Mouse (Mus musculus): Measurements from ENCODE around the gene Ajm1. TPM values are rescaled to one million over a fixed set of nuclear protein-coding genes. Genes with fewer than 3 reads are reported as not detected.

Ajm1 gene
- total RNA-seq (2023) = 0.70 TPM

DNA sequence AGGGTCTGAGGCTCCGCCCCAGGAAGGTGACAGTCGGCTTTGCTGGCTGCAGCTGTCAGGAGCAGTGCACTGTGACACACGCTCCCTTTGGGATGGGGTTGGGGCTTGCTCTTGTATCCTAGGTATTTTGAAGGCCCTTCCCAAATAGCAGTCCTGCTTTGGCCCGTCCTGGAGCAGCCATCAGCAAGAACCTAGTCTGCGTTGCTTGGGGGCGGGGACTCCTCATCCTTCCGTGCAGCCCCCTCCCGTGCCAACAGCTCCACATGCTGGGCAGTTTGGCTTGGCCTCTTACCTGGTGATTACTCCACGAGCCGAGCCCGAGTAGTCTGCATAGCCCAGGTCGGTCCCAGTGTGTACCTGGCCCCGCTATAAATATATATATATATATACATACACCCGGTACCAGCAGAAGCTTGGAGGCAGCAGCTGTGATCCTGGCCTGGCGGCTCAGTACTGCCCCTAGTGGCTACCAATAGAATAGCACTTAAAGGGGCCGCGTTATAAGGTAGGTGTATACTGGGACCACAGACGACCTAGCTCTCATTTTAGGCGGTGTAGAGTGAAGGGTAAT lies at the start of gene Ajm1:
Gene Ajm1 (minus strand): TSS at position 464 of the 571 bp plus-strand sequence.

DNA sequence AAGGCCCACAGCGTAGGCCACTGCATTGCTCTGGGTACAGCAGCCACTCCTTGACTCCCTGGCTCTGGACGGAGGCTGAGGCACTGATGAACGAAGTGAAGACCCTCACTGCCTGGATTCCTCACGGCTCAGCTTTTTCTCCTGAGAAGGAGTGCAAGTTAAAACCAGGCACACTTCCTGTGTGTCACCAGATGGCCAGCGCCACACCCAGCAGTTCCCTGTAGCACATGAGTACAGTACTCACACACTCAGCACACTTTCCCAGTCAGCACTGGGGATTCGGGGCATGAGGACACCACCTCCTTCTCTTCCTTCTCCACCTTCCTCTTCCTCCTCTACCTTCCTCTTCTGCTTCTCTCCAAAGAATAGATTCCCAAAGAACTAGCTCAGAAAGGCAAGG lies 46.3 kb upstream of the Ajm1 start, which contains the start of gene Fcna:
Gene Fcna (minus strand): TSS at position 220 of the 400 bp plus-strand sequence.

DNA sequence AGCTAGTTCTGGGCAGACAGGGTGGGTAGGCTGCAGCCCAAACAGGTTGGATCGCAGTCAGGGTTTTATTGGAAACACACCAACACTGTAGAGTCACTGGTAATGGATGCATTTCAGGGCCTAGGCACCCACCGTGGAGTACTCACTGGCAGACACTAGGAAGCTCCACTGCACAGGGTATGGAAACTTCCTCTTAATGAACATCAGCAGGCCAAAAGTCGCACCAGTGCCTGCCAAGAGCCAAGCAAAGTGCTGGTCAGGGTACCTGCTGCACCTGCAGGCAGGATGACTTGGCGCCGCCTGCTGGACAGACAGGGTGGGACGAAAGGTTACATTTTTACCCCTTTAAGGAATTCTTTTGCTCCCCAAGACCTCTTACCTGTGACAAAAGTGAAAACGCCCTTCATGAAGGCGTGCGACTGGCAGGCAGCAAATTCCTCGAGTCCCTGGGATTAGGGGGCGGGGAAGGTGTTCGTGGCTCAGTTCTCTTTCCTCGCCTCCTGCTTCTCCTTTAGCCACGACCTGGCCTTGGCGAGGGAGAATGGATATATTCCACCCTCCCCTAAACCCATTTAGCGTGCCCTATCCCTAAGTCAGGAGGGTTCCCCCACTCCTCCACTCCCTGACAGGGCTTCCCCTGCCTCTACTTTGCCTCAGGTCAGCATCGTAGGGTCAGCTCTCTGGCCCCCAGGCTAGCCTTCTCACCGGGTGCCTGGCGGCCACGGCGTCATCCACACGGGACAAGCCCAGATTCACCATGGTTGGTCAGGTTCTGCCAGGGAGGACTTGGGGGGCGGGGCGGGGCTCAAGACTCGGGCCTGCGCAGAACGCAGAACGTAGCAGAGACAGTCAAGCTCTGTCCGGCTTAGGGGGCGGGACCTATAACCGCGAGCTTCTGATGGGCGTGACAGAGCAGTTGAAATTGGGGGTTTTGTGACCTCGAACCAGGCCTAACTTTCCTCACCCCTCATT lies 40.0 kb upstream of the Ajm1 start, which contains the start of gene Tmem141:
Gene Tmem141 (minus strand): TSS at position 777 of the 972 bp plus-strand sequence.

DNA sequence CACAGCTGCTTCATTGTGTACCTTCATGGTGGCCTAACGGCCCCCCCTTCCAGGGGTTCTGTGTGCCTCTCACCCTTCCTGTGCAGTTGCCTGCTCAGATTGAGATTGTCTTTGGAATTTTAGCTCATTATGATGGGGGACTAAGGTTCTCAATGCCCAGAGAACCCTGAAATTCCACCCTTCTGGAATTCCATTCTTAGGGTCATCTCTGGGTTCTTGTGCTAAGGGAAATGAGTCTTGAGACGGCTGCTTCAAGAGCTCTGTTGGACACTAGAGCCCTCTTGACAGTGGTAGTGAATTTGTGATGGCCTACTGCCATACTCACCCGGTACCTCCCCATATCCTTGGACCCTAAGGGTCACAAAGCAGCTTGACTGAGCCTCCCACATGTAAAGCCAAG lies 36.0 kb upstream of the Ajm1 start, which contains the start of gene Ccdc183:
Gene Ccdc183 (minus strand): TSS at position 101 of the 400 bp plus-strand sequence.

GRCm38 (mm10) chr2:25607761-25608622 lies 26.4 kb upstream of the Ajm1 start, which contains the start of gene Rabl6:
Gene Rabl6 (minus strand): TSS chr2:25608521.

DNA sequence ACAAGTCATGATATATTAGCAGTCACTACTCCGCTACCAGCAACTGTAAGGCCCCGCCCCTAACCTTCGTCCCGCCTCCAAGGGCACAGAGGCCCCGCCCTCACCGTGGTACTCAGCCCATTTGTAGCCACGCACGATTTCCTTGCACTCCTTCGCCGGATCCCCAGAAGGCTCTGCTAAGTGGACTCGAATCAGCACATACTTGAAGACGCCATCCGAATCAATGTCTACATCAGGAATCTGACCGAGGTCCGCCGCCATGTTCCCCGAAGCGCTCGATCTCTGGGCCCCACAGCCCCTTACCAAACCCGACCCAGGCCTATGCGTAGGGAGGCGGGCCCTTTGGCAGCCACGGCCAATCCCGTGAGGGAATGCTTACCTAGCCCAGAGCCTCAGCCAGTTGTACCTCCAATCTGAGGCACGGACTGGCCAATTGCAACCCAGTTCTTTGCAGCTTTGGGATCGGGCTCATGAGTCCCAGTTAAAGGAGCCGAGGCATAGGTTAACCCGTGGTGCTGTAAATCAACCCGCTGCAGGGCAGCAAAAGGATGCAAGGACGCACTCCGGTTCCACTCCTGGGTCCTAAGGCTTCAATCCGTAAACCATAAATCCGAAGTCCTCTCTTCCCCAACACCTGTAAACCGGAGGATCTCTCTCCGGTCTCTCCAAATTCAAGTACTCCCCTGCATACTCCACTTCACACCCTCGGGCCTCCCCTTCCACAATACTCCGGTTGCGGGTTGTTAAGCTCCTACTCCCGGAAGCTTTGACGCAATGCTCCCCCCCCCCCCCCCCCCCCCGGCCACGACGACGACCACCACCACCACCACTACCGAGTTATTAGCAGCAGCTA lies 6.8 kb downstream of the Ajm1 start, which contains the start of the genes Mamdc4 and Phpt1:
Gene Mamdc4 (minus strand): TSS at position 267 of the 853 bp plus-strand sequence.
Gene Phpt1 (minus strand): TSS at position 646 of the 853 bp plus-strand sequence.

DNA sequence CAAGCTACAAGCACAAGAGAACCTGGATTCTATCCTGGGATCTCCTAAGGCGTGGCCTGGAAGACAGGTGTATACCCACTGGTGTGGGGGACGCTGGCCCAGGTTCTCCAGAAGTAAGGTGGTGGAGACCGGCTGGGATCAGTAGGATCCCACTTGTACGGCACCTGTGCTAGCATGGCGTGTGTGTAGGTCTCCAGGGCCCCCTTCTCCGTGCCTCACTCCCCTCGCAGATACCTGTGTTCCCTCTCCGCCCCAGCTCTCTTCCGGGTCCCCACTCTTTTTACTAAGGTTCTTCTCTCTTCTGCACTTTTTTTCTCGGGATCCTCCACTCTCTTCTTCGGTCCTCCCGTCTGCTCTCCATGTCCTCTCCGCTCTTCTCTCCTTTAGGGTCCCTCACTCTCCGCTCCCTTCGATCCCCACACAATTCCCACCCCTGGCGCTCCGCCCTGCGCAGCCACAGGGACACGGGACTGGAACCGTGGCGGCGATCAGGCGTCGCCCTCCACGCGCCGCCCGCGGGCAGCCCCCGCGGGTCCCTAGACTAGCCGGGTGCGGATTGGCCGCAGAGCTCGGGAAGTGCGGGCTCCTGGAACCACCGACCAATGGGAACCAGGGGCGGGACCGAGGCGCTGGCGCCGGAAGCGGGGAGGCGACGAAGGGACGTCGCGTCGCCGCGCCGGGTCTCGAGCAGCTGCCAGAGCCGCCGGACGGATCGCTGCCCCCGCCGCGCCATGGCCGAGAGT lies 24.2 kb downstream of the Ajm1 start, which contains the start of gene Edf1:
Gene Edf1 (plus strand): TSS at position 627 of the 743 bp plus-strand sequence.

DNA sequence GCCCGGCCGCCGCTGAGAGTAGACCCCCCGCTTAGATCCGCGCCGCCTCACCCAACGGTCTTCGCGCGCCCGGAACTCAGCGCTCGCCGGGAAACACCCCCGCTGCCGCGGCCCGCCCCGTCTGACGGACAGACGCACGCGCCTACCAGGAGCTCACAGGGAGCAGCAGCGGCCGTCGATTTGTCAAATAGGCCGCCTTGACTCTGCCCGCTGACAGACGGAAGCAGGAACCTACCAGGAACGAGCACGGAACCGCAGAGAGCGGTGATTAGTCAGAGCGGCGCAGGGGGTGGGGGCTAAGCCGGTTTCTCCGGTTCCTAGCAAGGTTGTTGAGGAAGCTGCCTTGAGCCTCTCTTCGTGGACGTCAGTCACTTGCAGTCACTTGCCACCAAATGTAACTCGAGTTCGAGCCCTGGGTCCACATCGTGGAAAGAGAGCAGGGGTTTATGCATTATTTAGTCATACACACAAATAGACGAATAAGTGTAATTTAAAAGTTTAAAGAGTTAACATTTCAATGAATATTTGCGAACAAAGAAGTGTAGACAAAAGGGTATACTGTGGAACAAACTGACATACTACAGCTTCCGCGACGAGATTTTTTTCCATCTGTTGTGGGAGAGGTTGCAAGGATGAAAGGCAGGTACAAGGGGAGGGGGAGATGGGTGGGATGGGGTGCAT lies 34.6 kb downstream of the Ajm1 start, which contains the start of gene Traf2:
Gene Traf2 (minus strand): TSS at position 130 of the 681 bp plus-strand sequence.

Other genes with a start within 250 kb of the Ajm1 start
- gene Man1b1, start 249.4 kb downstream of the Ajm1 start, total RNA-seq (2023) = 34.4 TPM
- 13.0 TPM for gene Dpp7, start 225.4 kb downstream of the Ajm1 start, total RNA-seq (2023)
- gene Uap1l1, start 216.1 kb downstream of the Ajm1 start, total RNA-seq (2023) = 12.6 TPM
- gene Sapcd2, start 209.4 kb downstream of the Ajm1 start, total RNA-seq (2023) = not detected
- gene Entpd2, start 185.9 kb downstream of the Ajm1 start, total RNA-seq (2023) = not detected
- 2.3 TPM for gene Npdc1, start 182.4 kb downstream of the Ajm1 start, total RNA-seq (2023)
- 0.52 TPM for gene Fut7, start 158.5 kb downstream of the Ajm1 start, total RNA-seq (2023)
- 80.3 TPM for gene Abca2, start 153.1 kb downstream of the Ajm1 start, total RNA-seq (2023)
- gene Clic3, start 124.9 kb downstream of the Ajm1 start, total RNA-seq (2023) = not detected
- 83.0 TPM for gene Paxx, start 120.7 kb downstream of the Ajm1 start, total RNA-seq (2023)
- not detected for gene Ptgds, start 111.7 kb downstream of the Ajm1 start, total RNA-seq (2023)
- gene Lcn12, start 87.8 kb downstream of the Ajm1 start, total RNA-seq (2023) = not detected
- 60.4 TPM for gene Fbxw5, start 81.0 kb downstream of the Ajm1 start, total RNA-seq (2023)
- not detected for gene C8g, start 80.0 kb downstream of the Ajm1 start, total RNA-seq (2023)
- gene Traf2, start 34.8 kb downstream of the Ajm1 start, total RNA-seq (2023) = 40.5 TPM
- 100 TPM for gene Edf1, start 23.9 kb downstream of the Ajm1 start, total RNA-seq (2023)
- 2.0 TPM for gene Mamdc4, start 6.9 kb downstream of the Ajm1 start, total RNA-seq (2023)
- 18.9 TPM for gene Phpt1, start 6.5 kb downstream of the Ajm1 start, total RNA-seq (2023)
- 115 TPM for gene Rabl6, start 26.8 kb upstream of the Ajm1 start, total RNA-seq (2023)
- not detected for gene Ccdc183, start 35.9 kb upstream of the Ajm1 start, total RNA-seq (2023)
- gene Tmem141, start 40.2 kb upstream of the Ajm1 start, total RNA-seq (2023) = 0.80 TPM
- gene Fcna, start 46.3 kb upstream of the Ajm1 start, total RNA-seq (2023) = 2.1 TPM
- gene Lcn8, start 71.4 kb upstream of the Ajm1 start, total RNA-seq (2023) = not detected
- gene Lcn5, start 76.2 kb upstream of the Ajm1 start, total RNA-seq (2023) = not detected
- not detected for gene Lcn6, start 95.0 kb upstream of the Ajm1 start, total RNA-seq (2023)
- not detected for gene Lcn10, start 101.0 kb upstream of the Ajm1 start, total RNA-seq (2023)
- gene Obp2a, start 118.3 kb upstream of the Ajm1 start, total RNA-seq (2023) = not detected
- 16.7 TPM for gene Bmyc, start 125.0 kb upstream of the Ajm1 start, total RNA-seq (2023)
- not detected for gene Obp2b, start 155.3 kb upstream of the Ajm1 start, total RNA-seq (2023)
- not detected for gene Lcn3, start 183.8 kb upstream of the Ajm1 start, total RNA-seq (2023)
- not detected for gene Lcn11, start 195.3 kb upstream of the Ajm1 start, total RNA-seq (2023)
- not detected for gene Gm13539, start 200.5 kb upstream of the Ajm1 start, total RNA-seq (2023)
- not detected for gene Glt6d1, start 234.1 kb upstream of the Ajm1 start, total RNA-seq (2023)
- not detected for gene Lcn9, start 241.4 kb upstream of the Ajm1 start, total RNA-seq (2023)